Mouse (Mus musculus): ENCODE measurements around the gene Nol7.

Nol7 gene

GRCm38 (mm10) chr13:43398297-43399080 lies at the start of gene Nol7:
Gene Nol7, plus strand, starts transcription at chr13:43398390.
- DNase-seq: peak; percentile 94

- no peak for DNase-seq
Observed at GRCm38 (mm10) chr13:43349376-43349775, 48.8 kb upstream of the Nol7 start.

DNA sequence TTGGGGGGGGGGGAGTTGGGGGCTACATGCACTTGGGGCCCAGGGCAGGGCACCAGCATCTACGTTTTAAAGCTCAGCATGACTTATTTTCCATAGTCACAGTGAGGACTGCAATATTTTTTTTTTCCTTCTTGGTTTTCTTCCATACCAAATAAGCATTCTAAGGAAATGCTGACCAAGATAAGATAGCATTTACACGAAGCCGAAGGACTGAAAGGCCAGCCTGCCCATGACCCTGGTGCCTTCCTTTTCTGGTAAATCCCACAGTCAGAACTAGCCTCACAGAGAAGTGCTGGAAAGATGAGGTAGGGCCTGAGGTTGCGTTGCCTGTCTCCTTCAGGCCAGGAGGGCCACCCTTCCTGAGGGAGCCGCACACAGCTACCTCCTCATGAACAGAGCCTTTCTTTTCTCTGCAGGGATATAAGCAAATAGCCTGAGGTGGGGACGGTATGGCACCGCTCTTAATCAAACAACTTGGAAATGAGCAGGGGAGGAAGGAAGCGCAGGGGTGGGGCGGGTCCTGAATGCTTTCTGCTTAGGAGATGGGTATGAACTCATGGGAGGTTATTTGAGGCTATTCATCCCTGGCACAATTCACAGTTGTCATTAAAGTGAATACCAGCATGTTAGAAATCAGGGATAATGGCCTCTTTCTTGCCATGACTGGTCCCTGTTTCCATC lies 47.6 kb upstream of the Nol7 start:
- no peak for DNase-seq

- no peak for DNase-seq
Observed at GRCm38 (mm10) chr13:43353356-43353755, 44.8 kb upstream of the Nol7 start.

DNA sequence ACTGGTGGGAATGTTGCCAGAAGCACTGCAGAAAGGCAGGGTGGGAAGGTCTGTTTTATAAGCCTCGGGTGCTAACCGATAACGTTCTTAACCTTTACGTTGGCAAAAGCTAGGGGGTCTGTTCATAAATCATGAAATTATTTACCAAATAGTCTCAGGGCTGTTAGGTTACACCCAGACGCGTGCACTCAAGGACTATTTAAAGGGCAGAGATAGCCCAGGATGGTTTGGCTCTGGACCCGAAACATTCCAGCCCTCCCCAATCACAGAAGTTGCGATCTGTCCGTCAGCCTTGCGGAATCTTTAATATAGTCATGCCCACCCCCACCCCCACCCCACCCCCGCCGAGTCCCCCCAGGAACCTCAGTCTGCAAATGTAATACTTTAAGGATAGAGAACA lies 43.8 kb upstream of the Nol7 start:
- DNase-seq: no peak

GRCm38 (mm10) chr13:43356346-43357125 lies 41.7 kb upstream of the Nol7 start:
- no peak for DNase-seq

GRCm38 (mm10) chr13:43360534-43360933 lies 37.7 kb upstream of the Nol7 start:
- no peak for DNase-seq

DNA sequence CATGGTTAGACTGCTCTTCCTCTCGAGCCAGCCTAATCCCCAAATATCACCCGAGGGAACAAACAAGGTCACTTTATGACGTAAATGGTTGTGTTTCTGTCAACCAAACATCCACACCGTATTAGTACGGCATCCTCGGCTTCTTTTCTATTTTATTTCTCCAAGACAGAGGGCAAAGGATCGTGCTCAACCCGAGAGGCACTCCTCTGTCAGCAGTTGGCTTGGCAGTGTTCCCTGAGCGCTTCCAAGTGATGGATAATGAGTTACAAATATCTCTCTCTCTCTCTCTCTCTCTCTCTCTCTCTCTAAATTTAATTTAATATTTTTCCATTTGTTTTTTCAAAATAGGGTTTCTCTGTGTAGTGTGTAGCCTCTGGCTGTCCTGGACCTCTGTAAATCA lies 35.8 kb upstream of the Nol7 start:
- no peak for DNase-seq

DNA sequence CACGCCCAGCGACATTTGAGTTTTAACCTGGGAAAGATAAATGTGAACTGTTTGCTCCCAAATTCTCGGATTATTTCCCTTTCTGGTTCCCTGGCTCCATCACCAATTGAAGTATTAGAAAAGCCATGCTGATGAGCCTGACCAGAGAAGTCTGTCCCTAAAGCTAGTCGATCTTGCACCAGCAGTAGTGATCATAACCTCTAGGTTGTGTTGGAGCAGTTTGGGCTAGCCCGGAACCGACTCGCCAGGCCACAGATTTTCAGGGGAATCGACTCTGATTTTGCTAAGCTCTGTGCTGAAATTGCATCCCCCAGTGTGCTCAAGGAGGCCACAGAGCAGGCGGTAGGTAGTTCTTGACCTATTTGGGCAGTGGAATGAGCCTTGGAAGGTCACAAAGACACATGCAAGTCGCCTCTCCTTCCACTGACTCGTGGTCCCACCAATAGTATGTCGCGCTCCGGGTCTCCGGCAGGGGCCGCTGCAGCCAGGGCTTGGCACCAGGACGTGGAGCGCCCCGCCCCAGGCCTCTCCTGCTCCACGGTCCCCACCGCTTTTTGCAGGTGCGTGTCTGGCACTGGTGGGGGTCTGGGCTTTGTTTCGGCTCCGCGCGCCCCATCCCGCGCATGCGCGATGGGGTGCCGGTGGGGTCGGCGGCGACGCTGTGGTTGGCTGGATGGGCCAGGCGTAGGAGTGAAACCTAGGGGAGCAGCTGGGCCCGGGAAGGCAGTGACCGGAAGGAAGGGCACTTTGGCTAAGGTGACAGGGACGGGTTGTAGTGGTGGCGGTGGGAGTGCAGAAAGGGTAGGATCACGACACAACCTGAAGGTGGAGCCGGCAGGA lies 33.0 kb upstream of the Nol7 start, which contains the start of gene Sirt5:
Gene Sirt5 (plus strand): TSS at position 512 of the 840 bp plus-strand sequence.
- DNase-seq: peak; percentile 94

- DNase-seq: no peak
Observed at GRCm38 (mm10) chr13:43365825-43366184, 32.4 kb upstream of the Nol7 start.

GRCm38 (mm10) chr13:43370063-43370462 lies 28.1 kb upstream of the Nol7 start:
- DNase-seq: no peak

DNA sequence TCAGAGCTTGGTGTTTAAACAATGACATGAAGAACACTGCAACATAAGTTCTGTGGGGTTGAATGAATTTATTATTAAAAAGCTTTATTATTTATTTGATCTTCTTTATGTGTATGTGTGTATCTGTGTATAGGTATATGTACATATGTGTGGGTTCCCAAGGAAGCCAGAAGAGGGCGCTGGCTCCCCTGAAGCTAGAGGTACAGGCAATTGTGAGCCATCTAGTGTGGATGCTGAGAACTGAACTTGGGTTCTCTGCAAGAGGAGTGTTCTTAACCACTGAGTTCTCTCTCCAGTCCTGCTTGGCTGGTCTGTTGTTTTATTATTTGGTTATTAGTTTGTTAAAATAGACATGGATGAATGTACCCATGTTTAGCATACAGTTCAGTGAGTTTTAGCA lies 25.3 kb upstream of the Nol7 start:
- no peak for DNase-seq

DNA sequence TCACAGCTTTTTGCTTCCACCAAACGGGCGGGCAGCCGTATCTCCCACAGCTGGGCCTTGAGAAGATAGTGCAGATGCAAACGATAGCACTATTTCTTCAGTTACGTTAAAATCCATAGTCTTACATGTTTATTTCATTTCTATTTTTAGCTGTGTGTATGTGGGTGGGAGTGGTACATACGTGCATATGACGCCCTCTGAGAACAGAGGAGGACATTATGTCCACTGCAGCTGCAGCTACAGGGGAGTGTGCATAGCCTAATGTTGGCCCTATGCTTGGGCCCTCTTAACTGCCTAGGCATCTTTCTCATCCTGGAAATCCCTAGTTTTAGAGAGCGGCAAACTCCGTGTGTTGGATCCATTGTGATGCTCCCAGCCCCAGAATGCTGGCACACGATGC lies 24.0 kb upstream of the Nol7 start:
- DNase-seq: no peak

GRCm38 (mm10) chr13:43374918-43375432 lies 23.2 kb upstream of the Nol7 start:
- no peak for DNase-seq

- no peak for DNase-seq
Observed at GRCm38 (mm10) chr13:43379989-43380388, 18.2 kb upstream of the Nol7 start.

GRCm38 (mm10) chr13:43385321-43385720 lies 12.9 kb upstream of the Nol7 start:
- DNase-seq: no peak

- no peak for DNase-seq
Observed at GRCm38 (mm10) chr13:43397700-43398296, 392 bp upstream of the Nol7 start.

DNA sequence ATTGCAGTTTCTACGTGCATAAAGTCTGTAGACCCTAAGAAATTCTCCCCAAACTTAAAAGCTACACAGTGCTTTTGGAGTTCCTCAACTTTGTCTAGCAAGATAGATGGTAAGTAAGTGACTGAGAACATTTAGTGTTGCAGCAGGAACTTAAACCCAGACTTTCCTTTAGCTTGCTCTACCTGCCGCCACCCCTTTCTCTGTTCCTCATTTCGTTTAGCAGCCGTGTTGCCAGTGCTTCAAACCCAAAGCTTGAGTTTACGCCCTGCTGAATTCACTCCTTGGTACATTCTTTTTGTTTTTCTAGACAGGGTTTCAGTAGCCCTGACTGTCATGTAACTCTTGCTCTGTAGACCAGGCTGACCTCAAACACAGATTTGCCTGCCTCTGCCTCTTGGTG lies 1.4 kb downstream of the Nol7 start:
- no peak for DNase-seq

- DNase-seq: no peak
Observed at GRCm38 (mm10) chr13:43412311-43412710, 14.1 kb downstream of the Nol7 start.

- no peak for DNase-seq
Observed at GRCm38 (mm10) chr13:43413611-43414010, 15.4 kb downstream of the Nol7 start.

GRCm38 (mm10) chr13:43415249-43415648 lies 17.1 kb downstream of the Nol7 start:
- no peak for DNase-seq

- no peak for DNase-seq
Observed at GRCm38 (mm10) chr13:43428436-43428835, 30.2 kb downstream of the Nol7 start.
